Mouse (Mus musculus) neural tube, embryonic 12.5 days (tissue): ENCODE results near the gene Iqcd. TPM values are rescaled to one million over a fixed set of nuclear protein-coding genes. Genes with fewer than 3 reads are reported as not detected.
A peak's percentile ranks its signal among the peaks of the same experiment; 100 is the strongest.

Experiments
- ATAC-seq: fragments of 200-750 bp; cut with Nextera tagmentation; 2 replicates; pipeline ENCODE4 v1.8.0; 2017; ENCODE audit warnings: low read depth, mild to moderate bottlenecking, moderate TSS enrichment, moderate library complexity; ENCODE audit not compliant: low FRiP score
- H3K27ac ChIP-seq: fragments of 300-500 bp; sonication (generic); 2 replicates; pipeline ENCODE4 v1.5.1; 2016
- H3K27me3 ChIP-seq: fragments of 300-500 bp; sonication (generic); replicated peaks from 2 replicates; pipeline ENCODE4 v1.6.1; 2016; ENCODE audit warnings: mild to moderate bottlenecking
- H3K36me3 ChIP-seq: fragments of 300-500 bp; sonication (generic); 2 replicates; pipeline ENCODE4 v1.6.1; 2016; ENCODE audit warnings: mild to moderate bottlenecking
- H3K4me1 ChIP-seq: fragments of 300-500 bp; sonication (generic); 2 replicates; pipeline ENCODE4 v1.6.1; 2016
- H3K4me2 ChIP-seq: fragments of 300-500 bp; sonication (generic); replicated peaks from 2 replicates; pipeline ENCODE4 v1.6.1; 2016; ENCODE audit warnings: mild to moderate bottlenecking
- H3K4me3 ChIP-seq: fragments of 300-500 bp; sonication (generic); 2 replicates; pipeline ENCODE4 v1.5.1; 2016
- H3K9ac ChIP-seq: fragments of 300-500 bp; sonication (generic); 2 replicates; pipeline ENCODE4 v1.6.1; 2016; ENCODE audit warnings: mild to moderate bottlenecking
- H3K9me3 ChIP-seq: fragments of 300-500 bp; sonication (generic); 2 replicates; pipeline ENCODE4 v1.6.1; 2016; ENCODE audit warnings: mild to moderate bottlenecking
- WGBS: fragments of 180-500 bp; shearing (Covaris S2); methylation state at CpG from one replicate; pipeline ENCODE4 v1.1.7; 2016; 5-methylcytosine and 5-hydroxymethylcytosine counted together
- polyA plus RNA-seq: library from polyadenylated mRNA; unstranded; fragments of >200 nt; fragmentation: Nextera tagmentation; extraction: Ambion mirVana; gene quantifications from 2 replicates; pipeline ENCODE4 v1.2.1, GENCODE M21; 2016

Iqcd gene
- polyA plus RNA-seq, 1 experiment from 2014 or later, result 0.70 TPM

DNA sequence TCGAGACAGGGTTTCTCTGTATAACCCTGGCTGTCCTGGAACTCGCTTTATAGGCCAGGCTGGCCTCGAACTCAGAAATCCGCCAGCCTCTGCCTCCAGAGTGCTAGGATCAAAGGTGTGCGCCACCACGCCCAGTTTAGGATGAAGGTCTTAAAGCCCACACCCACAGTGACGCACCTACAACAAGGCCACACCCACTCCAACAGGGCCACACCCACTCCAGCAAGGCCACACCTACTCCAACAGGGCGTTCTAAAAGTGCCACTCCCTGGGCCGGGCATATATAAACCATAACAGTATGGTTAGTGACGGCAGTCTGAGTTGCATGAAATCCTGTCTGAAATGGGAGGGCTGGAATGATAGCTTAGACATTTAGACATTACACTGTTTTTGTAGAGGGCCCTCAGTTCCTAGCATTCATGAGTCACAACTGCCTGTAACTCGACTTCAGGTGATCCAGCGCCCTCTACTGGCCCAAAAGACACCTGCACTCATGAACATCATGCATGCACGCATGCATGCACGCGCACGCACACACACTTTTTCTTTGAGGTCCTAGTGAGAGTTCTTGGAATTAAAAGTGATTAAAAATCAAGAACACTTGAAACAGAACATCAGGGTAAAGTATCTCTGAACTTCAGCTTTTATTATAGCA is 1.7 kb downstream of the Iqcd start:
- H3K4me2 ChIP-seq, result no peak overlapping the region
- no peak overlapping the region for H3K27ac ChIP-seq
- ATAC-seq, result no peak

GRCm38 (mm10) chr5:120592141-120592540 is 3.3 kb downstream of the Iqcd start:
- Histone ChIP-seq H3K9me3 (no peaks in the 10 kb centered on the region), H3K9ac (no peak overlapping the region), H3K27me3 (no peaks in the 10 kb centered on the region), H3K4me2 (no peak overlapping the region), H3K4me1 (peaks cover 14% of the 10 kb centered on the region), H3K27ac (no peak overlapping the region), H3K36me3 (no peaks in the 10 kb centered on the region), H3K4me3 (no peak overlapping the region)
- ATAC-seq, result no peak
- WGBS, result 70% methylated on average over 7 of the region's 7 CpGs

More for the DNA sequence above, 1.7 kb downstream of the Iqcd start:
- Histone ChIP-seq H3K4me1 (peaks cover 23% of the 10 kb centered on the region), H3K27me3 (no peaks in the 10 kb centered on the region), H3K4me3 (no peak overlapping the region), H3K9me3 (no peaks in the 10 kb centered on the region), H3K9ac (no peak overlapping the region), H3K36me3 (no peaks in the 10 kb centered on the region)
- WGBS, result 76% methylated on average over 16 of the region's 16 CpGs

GRCm38 (mm10) chr5:120594485-120594884 is 5.7 kb downstream of the Iqcd start:
- Histone ChIP-seq H3K27ac (no peak overlapping the region), H3K9ac (no peak overlapping the region), H3K4me2 (no peak overlapping the region), H3K4me3 (no peak overlapping the region), H3K36me3 (no peaks in the 10 kb centered on the region), H3K4me1 (no peaks in the 10 kb centered on the region), H3K27me3 (no peaks in the 10 kb centered on the region), H3K9me3 (no peaks in the 10 kb centered on the region)
- no peak for ATAC-seq
- 85% methylated on average over 6 of the region's 6 CpGs for WGBS

DNA sequence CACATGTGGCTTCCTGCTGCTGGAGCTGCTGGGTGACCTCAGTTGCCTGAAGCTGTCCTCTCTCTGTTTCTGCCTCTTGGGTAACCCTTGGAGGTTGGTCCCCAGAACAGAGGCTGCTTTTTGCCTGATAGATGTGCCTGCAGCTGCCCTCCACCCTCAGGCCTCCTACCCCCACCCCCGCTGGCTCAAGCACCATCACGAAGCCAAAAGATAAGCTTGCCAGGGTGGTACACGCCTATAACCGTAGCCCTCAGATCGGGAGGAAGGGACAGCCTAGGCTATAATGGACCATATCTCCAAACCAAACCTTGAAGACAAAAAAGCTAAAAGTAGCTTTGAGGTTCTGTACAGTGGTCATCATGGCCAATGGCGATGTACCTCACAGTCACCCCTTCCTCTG is 10.8 kb downstream of the Iqcd start:
- Histone ChIP-seq H3K9me3 (no peaks in the 10 kb centered on the region), H3K4me3 (no peak overlapping the region), H3K4me1 (no peaks in the 10 kb centered on the region), H3K4me2 (no peak overlapping the region), H3K9ac (0 out of 2 replicates have a peak overlapping the region, but pooled peaks have one; percentile 3), H3K36me3 (no peaks in the 10 kb centered on the region), H3K27me3 (no peaks in the 10 kb centered on the region), H3K27ac (no peak overlapping the region)
- 95% methylated on average over 6 of the region's 6 CpGs for WGBS
- ATAC-seq, result no peak

- 49% methylated on average over 11 of the region's 11 CpGs for WGBS
- Histone ChIP-seq H3K27ac (no peak overlapping the region), H3K36me3 (no peaks in the 10 kb centered on the region), H3K4me2 (no peak overlapping the region), H3K4me1 (peaks cover 5% of the 10 kb centered on the region), H3K9ac (no peak overlapping the region), H3K27me3 (no peaks in the 10 kb centered on the region), H3K4me3 (no peak overlapping the region), H3K9me3 (no peaks in the 10 kb centered on the region)
- ATAC-seq, result no peak
Observed at GRCm38 (mm10) chr5:120600946-120601668, 12.3 kb downstream of the Iqcd start.

DNA sequence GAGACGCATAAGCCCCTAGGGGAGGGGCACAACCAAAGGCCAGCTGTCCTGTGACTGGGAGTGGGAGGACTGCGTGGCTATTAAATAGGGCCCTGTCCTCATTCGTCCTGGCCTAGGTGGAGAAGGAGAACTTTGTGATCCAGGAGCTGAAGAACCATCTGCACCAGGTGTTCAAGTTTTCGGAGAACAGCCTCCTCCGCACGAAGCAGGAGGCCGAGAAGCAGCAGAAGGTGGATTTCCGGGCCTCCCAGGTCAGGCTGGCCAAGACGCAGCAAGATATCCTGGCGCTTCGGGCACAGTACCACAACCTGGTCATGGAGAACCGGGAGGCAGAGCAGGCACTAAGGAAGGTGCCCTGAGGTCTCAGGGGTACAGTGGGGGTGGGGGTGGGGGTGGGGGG is 13.4 kb downstream of the Iqcd start:
- WGBS, result 86% methylated on average over 12 of the region's 12 CpGs
- H3K36me3 ChIP-seq, result no peaks in the 10 kb centered on the region
- no peak overlapping the region for H3K4me3 ChIP-seq
- H3K9ac ChIP-seq, result no peak overlapping the region
- H3K4me2 ChIP-seq, result no peak overlapping the region
- H3K9me3 ChIP-seq, result no peaks in the 10 kb centered on the region
- H3K27me3 ChIP-seq, result no peaks in the 10 kb centered on the region
- no peak for ATAC-seq
- H3K27ac ChIP-seq, result no peak overlapping the region
- H3K4me1 ChIP-seq, result peaks cover 5% of the 10 kb centered on the region

GRCm38 (mm10) chr5:120603515-120603914 is 14.7 kb downstream of the Iqcd start:
- 63% methylated on average over 7 of the region's 7 CpGs for WGBS
- H3K4me2 ChIP-seq, result no peak overlapping the region
- ATAC-seq, result no peak
- H3K4me1 ChIP-seq, result peaks cover 5% of the 10 kb centered on the region
- no peaks in the 10 kb centered on the region for H3K9me3 ChIP-seq
- H3K4me3 ChIP-seq, result no peak overlapping the region
- peaks cover 3% of the 10 kb centered on the region; the same call in 1 of the 2 replicates for H3K36me3 ChIP-seq
- H3K27me3 ChIP-seq, result no peaks in the 10 kb centered on the region
- H3K9ac ChIP-seq, result no peak overlapping the region
- H3K27ac ChIP-seq, result no peak overlapping the region

DNA sequence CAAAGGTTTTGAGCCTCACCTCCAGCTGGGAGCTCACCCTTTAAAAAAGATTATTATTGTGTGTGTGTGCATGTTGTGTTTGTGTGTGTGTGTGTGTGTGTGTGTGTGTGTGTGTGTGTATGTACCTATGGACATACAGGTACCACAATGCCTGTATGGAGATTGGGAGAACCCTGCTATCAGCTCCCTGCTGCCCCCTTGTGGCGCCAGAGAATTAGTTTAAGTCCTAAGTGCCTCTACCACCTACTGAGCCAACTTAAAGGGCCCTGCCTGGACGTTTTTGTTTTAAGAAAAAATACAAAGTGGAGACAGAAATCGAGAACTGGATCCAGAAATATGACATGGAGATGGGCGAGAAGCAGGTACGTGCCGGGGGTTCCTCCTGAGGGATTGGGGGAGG is 16.0 kb downstream of the Iqcd start:
- peaks cover 3% of the 10 kb centered on the region; the same call in 1 of the 2 replicates for H3K36me3 ChIP-seq
- under 1% methylated on average over 6 of the region's 6 CpGs for WGBS
- H3K4me2 ChIP-seq, result peak overlapping the region; percentile 67
- H3K27me3 ChIP-seq, result no peaks in the 10 kb centered on the region
- H3K9me3 ChIP-seq, result no peaks in the 10 kb centered on the region
- ATAC-seq, result no peak
- no peak overlapping the region; the same call in 1 of the 2 replicates for H3K4me3 ChIP-seq
- peak overlapping the region; percentile 55; the same call in 1 of the 2 replicates for H3K9ac ChIP-seq
- H3K27ac ChIP-seq, result no peak overlapping the region
- peaks cover 5% of the 10 kb centered on the region for H3K4me1 ChIP-seq

GRCm38 (mm10) chr5:120605241-120605661 is 16.4 kb downstream of the Iqcd start:
- H3K27me3 ChIP-seq, result no peaks in the 10 kb centered on the region
- no peaks in the 10 kb centered on the region for H3K9me3 ChIP-seq
- H3K9ac ChIP-seq, result peak overlapping the region; percentile 55
- peak overlapping the region; percentile 67 for H3K4me2 ChIP-seq
- peaks cover 3% of the 10 kb centered on the region; the same call in 1 of the 2 replicates for H3K36me3 ChIP-seq
- H3K4me3 ChIP-seq, result peak overlapping the region; percentile 24
- peaks cover 5% of the 10 kb centered on the region for H3K4me1 ChIP-seq
- H3K27ac ChIP-seq, result peak overlapping the region; percentile 37; the same call in 1 of the 2 replicates
- 3% methylated on average over 10 of the region's 10 CpGs for WGBS
- ATAC-seq, result peak; percentile 48

DNA sequence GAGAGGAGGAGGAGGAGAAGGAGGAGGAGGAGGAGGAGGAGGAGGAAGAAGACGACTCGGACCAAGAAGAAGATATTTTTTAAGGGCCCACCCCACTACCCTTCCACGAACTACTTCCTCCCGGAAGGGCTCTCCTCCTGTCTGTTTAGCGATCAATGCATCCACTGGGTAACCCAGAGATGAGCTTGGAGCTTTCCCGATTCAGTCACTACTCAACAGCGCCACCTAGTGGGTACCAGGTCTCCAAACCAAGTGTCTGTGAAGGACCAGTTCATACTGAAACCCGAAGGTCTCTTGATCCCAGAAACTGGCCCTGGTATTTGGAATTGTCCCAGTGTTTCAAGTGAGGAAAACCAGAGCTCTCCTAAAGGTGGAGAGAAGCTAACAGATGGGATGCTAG is 16.9 kb downstream of the Iqcd start:
- no peaks in the 10 kb centered on the region for H3K9me3 ChIP-seq
- peak overlapping the region; percentile 24 for H3K4me3 ChIP-seq
- peaks cover 5% of the 10 kb centered on the region for H3K4me1 ChIP-seq
- peak; percentile 59 for ATAC-seq
- peaks cover 3% of the 10 kb centered on the region; the same call in 1 of the 2 replicates for H3K36me3 ChIP-seq
- H3K4me2 ChIP-seq, result peak overlapping the region; percentile 67
- H3K27ac ChIP-seq, result peak overlapping the region; percentile 37; the same call in 1 of the 2 replicates
- peak overlapping the region; percentile 55 for H3K9ac ChIP-seq
- 2% methylated on average over 8 of the region's 8 CpGs for WGBS
- H3K27me3 ChIP-seq, result no peaks in the 10 kb centered on the region

GRCm38 (mm10) chr5:120606590-120607200 is 17.9 kb downstream of the Iqcd start:
- peaks cover 3% of the 10 kb centered on the region; the same call in 1 of the 2 replicates for H3K36me3 ChIP-seq
- no peak for ATAC-seq
- no peak overlapping the region for H3K4me3 ChIP-seq
- H3K9me3 ChIP-seq, result no peaks in the 10 kb centered on the region
- 67% methylated on average over 25 of the region's 25 CpGs for WGBS
- peaks cover 14% of the 10 kb centered on the region for H3K4me1 ChIP-seq
- H3K27ac ChIP-seq, result no peak overlapping the region
- H3K27me3 ChIP-seq, result no peaks in the 10 kb centered on the region
- no peak overlapping the region for H3K4me2 ChIP-seq
- no peak overlapping the region for H3K9ac ChIP-seq

- Histone ChIP-seq H3K4me3 (no peak overlapping the region), H3K4me1 (peaks cover 17% of the 10 kb centered on the region), H3K36me3 (peaks cover 3% of the 10 kb centered on the region; the same call in 1 of the 2 replicates), H3K27ac (no peak overlapping the region), H3K9me3 (no peaks in the 10 kb centered on the region), H3K27me3 (no peaks in the 10 kb centered on the region), H3K9ac (no peak overlapping the region), H3K4me2 (no peak overlapping the region)
- ATAC-seq, result no peak
- 80% methylated on average over 3 of the region's 3 CpGs for WGBS
Observed at GRCm38 (mm10) chr5:120607335-120607734, 18.5 kb downstream of the Iqcd start.
